Mouse (Mus musculus) hindbrain, embryonic 12.5 days (tissue): Measurements from ENCODE around the gene Elk3. TPM values are rescaled to one million over a fixed set of nuclear protein-coding genes. Genes with fewer than 3 reads are reported as not detected.

Experiments
- ATAC-seq: fragments of 200-750 bp; cut with Nextera tagmentation; 2 replicates; pipeline ENCODE4 v1.8.0; 2017; ENCODE audit warnings: moderate TSS enrichment; ENCODE audit not compliant: low FRiP score
- H3K27ac ChIP-seq: fragments of 300-500 bp; sonication (generic); 2 replicates; pipeline ENCODE4 v1.5.1; 2016; ENCODE audit warnings: mild to moderate bottlenecking
- H3K27me3 ChIP-seq: fragments of 300-500 bp; sonication (generic); 2 replicates; pipeline ENCODE4 v1.6.1; 2016; ENCODE audit warnings: mild to moderate bottlenecking
- H3K36me3 ChIP-seq: fragments of 300-500 bp; sonication (generic); 2 replicates; pipeline ENCODE4 v1.6.1; 2016; ENCODE audit warnings: mild to moderate bottlenecking
- H3K4me1 ChIP-seq: fragments of 300-500 bp; sonication (generic); 2 replicates; pipeline ENCODE4 v1.6.1; 2016
- H3K4me2 ChIP-seq: fragments of 300-500 bp; sonication (generic); replicated peaks from 2 replicates; pipeline ENCODE4 v1.6.1; 2016; ENCODE audit warnings: mild to moderate bottlenecking
- H3K4me3 ChIP-seq: fragments of 300-500 bp; sonication (generic); 2 replicates; pipeline ENCODE4 v1.5.1; 2016; ENCODE audit warnings: mild to moderate bottlenecking
- H3K9ac ChIP-seq: fragments of 300-500 bp; sonication (generic); 2 replicates; pipeline ENCODE4 v1.6.1; 2016; ENCODE audit warnings: mild to moderate bottlenecking, moderate library complexity
- H3K9me3 ChIP-seq: fragments of 300-500 bp; sonication (generic); replicated peaks from 2 replicates; pipeline ENCODE4 v1.6.1; 2016; ENCODE audit warnings: mild to moderate bottlenecking
- WGBS: fragments of 180-500 bp; shearing (Covaris S2); methylation state at CpG from one replicate; pipeline ENCODE4 v1.1.7; 2016; 5-methylcytosine and 5-hydroxymethylcytosine counted together
- polyA plus RNA-seq: library from polyadenylated mRNA; unstranded; fragments of >200 nt; fragmentation: Nextera tagmentation; extraction: Ambion mirVana; gene quantifications from 2 replicates; pipeline ENCODE4 v1.2.1, GENCODE M21; 2016

Elk3 gene
- polyA plus RNA-seq, 1 experiment from 2014 or later: 20.9 TPM

DNA sequence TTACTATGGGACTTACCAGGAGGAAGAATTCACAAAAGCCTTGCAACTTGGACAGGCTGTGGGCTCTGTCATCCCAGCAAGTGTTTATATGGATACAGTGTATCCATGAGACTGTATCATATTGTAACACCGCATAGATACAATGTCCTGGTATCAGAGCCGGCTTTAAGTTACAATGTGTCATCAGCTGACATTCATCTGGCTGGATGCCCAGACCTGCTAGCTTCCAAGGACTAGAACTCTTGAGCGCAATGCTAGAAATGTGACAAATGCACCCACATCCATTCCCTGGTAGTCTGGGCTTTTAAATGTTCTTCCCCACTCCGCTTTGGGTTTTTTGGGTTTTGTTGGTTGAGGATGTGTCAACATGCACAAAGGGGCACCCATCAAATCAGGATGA, 22.6 kb downstream of the Elk3 start:
- Histone ChIP-seq H3K4me3 (no peak overlapping the region), H3K27ac (no peak overlapping the region), H3K36me3 (no peaks in the 10 kb centered on the region), H3K9me3 (no peaks in the 10 kb centered on the region), H3K4me1 (0 out of 2 replicates have a peak, but pooled peaks cover 3% of the 10 kb centered on the region), H3K9ac (no peak overlapping the region), H3K4me2 (no peak overlapping the region), H3K27me3 (no peaks in the 10 kb centered on the region)
- 78% methylated on average over 4 of the region's 4 CpGs for WGBS
- ATAC-seq: no peak

DNA sequence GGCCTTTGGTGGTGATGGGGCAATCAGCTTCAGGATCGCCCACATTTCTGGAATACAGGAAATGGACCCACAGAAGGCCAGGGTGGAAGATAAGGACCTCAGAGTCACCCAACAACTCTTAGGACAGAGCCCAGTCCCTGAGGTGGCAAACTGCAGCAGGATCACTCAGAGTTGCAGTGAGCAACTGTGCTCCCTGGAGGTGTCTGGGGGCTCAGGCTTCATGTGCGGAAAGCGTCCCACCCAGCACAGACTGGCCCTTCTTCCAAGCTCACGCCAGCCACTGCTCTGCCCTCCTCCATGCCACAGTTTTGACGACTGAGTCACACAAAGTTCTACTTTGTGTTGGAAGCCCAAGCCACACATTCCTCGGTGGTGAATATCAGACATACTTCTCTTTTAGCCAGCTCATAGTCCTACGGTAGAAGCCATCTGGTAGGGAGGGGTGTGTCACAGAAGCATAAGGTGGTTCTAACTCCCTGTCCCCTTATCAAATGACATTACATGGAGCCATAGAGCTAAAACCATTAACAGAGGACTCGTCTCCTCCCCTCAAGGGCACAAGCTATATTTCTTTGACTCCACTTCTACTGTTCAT, 23.3 kb downstream of the Elk3 start:
- Histone ChIP-seq H3K9me3 (no peaks in the 10 kb centered on the region), H3K36me3 (no peaks in the 10 kb centered on the region), H3K27me3 (no peaks in the 10 kb centered on the region), H3K27ac (no peak overlapping the region), H3K4me1 (peaks cover 6% of the 10 kb centered on the region; the same call in 1 of the 2 replicates), H3K9ac (no peak overlapping the region), H3K4me2 (no peak overlapping the region), H3K4me3 (no peak overlapping the region)
- no peak for ATAC-seq
- whole genome bisulfite sequencing: 91% methylated on average over 8 of the region's 8 CpGs

- 82% methylated on average over 5 of the region's 5 CpGs for WGBS
- no peak overlapping the region for H3K27ac ChIP-seq
- peaks cover 6% of the 10 kb centered on the region; the same call in 1 of the 2 replicates for H3K4me1 ChIP-seq
- no peak for ATAC-seq
- H3K27me3 ChIP-seq: no peaks in the 10 kb centered on the region
- H3K4me2 ChIP-seq: no peak overlapping the region
- H3K9me3 ChIP-seq: no peaks in the 10 kb centered on the region
- H3K36me3 ChIP-seq: no peaks in the 10 kb centered on the region
- H3K9ac ChIP-seq: no peak overlapping the region
- no peak overlapping the region for H3K4me3 ChIP-seq
Measured at GRCm38 (mm10) chr10:93285489-93285888, 25.4 kb downstream of the Elk3 start.

DNA sequence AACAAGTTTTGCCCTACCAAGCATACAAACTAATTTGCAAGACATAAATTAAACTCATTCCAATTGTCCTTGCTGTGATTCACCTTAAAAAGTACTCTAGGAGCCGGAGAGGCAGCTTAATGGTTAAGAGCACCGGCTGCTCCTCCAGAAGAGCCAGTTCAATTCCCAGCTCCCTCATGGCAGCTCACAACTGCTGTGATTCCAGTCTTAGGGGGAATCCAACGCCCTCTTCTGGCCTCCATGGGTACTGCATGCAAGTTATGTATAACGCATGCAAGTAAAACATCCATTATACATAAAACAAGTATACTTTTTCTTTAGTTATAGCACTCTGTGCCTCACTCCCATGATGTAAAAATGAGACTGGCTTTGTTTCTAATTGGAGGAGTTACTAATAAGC, 27.7 kb downstream of the Elk3 start:
- no peak overlapping the region for H3K4me2 ChIP-seq
- H3K9me3 ChIP-seq: no peaks in the 10 kb centered on the region
- H3K4me1 ChIP-seq: peaks cover 4% of the 10 kb centered on the region; the same call in 1 of the 2 replicates
- 78% methylated on average over 4 of the region's 4 CpGs for WGBS
- ATAC-seq: no peak
- no peak overlapping the region for H3K9ac ChIP-seq
- no peaks in the 10 kb centered on the region for H3K36me3 ChIP-seq
- H3K27me3 ChIP-seq: no peaks in the 10 kb centered on the region
- no peak overlapping the region for H3K27ac ChIP-seq
- H3K4me3 ChIP-seq: no peak overlapping the region

- Histone ChIP-seq H3K9me3 (no peaks in the 10 kb centered on the region), H3K4me3 (no peak overlapping the region), H3K27ac (peak overlapping the region; percentile 18; the same call in 1 of the 2 replicates), H3K9ac (no peak overlapping the region), H3K36me3 (no peaks in the 10 kb centered on the region), H3K27me3 (no peaks in the 10 kb centered on the region), H3K4me2 (no peak overlapping the region), H3K4me1 (peaks cover 3% of the 10 kb centered on the region; the same call in 1 of the 2 replicates)
- peak; percentile 27; the same call in 1 of the 2 replicates for ATAC-seq
- 45% methylated on average over 12 of the region's 12 CpGs for WGBS
Measured at GRCm38 (mm10) chr10:93282526-93282964, 28.4 kb downstream of the Elk3 start.

GRCm38 (mm10) chr10:93281092-93281491, 29.8 kb downstream of the Elk3 start:
- no peak overlapping the region for H3K4me3 ChIP-seq
- no peak overlapping the region for H3K4me2 ChIP-seq
- H3K27me3 ChIP-seq: no peaks in the 10 kb centered on the region
- peaks cover 16% of the 10 kb centered on the region for H3K4me1 ChIP-seq
- H3K36me3 ChIP-seq: no peaks in the 10 kb centered on the region
- H3K27ac ChIP-seq: no peak overlapping the region
- no peak overlapping the region for H3K9ac ChIP-seq
- no peak for ATAC-seq
- WGBS: 79% methylated on average over 7 of the region's 7 CpGs
- H3K9me3 ChIP-seq: no peaks in the 10 kb centered on the region

- Histone ChIP-seq H3K27me3 (no peaks in the 10 kb centered on the region), H3K9me3 (no peaks in the 10 kb centered on the region), H3K4me1 (peaks cover 21% of the 10 kb centered on the region), H3K4me3 (no peak overlapping the region), H3K36me3 (no peaks in the 10 kb centered on the region), H3K27ac (no peak overlapping the region), H3K4me2 (no peak overlapping the region), H3K9ac (no peak overlapping the region)
- 79% methylated on average over 12 of the region's 12 CpGs for WGBS
- no peak for ATAC-seq
Measured at GRCm38 (mm10) chr10:93280586-93280985, 30.3 kb downstream of the Elk3 start.

GRCm38 (mm10) chr10:93279062-93279461, 31.9 kb downstream of the Elk3 start:
- no peak overlapping the region for H3K4me3 ChIP-seq
- H3K9ac ChIP-seq: no peak overlapping the region
- H3K27me3 ChIP-seq: no peaks in the 10 kb centered on the region
- no peak overlapping the region for H3K4me2 ChIP-seq
- H3K9me3 ChIP-seq: no peaks in the 10 kb centered on the region
- ATAC-seq: no peak
- no peaks in the 10 kb centered on the region for H3K36me3 ChIP-seq
- peaks cover 36% of the 10 kb centered on the region for H3K4me1 ChIP-seq
- H3K27ac ChIP-seq: no peak overlapping the region
- WGBS: 94% methylated on average over 9 of the region's 9 CpGs

DNA sequence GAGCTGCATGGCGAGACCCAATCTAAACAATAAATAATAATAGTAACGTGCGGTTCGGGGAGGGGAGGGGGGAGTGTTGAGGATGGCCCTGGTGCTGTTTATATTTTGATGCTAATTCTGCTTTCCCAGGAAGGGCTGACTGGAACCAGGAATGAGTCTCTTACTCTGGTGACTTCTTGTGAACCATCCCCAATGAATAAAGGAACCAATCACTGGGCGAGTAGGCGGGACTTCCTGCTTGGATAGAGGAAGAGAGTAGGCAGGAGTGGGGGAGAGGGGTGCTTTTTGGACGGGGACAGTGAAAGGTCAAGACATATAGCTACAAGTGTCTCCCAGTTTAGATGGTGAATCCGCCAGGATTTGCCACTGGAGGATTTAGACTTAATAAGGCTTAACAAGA, 32.6 kb downstream of the Elk3 start:
- Histone ChIP-seq H3K36me3 (no peaks in the 10 kb centered on the region), H3K4me3 (no peak overlapping the region), H3K9ac (no peak overlapping the region), H3K4me2 (no peak overlapping the region), H3K4me1 (peaks cover 39% of the 10 kb centered on the region), H3K27me3 (no peaks in the 10 kb centered on the region), H3K27ac (no peak overlapping the region), H3K9me3 (no peaks in the 10 kb centered on the region)
- ATAC-seq: no peak
- WGBS: 83% methylated on average over 8 of the region's 8 CpGs

GRCm38 (mm10) chr10:93276857-93277256, 34.1 kb downstream of the Elk3 start:
- ATAC-seq: no peak
- Histone ChIP-seq H3K4me1 (peaks cover 40% of the 10 kb centered on the region), H3K4me2 (peak overlapping the region; percentile 55), H3K9me3 (no peaks in the 10 kb centered on the region), H3K27ac (peak overlapping the region; percentile 55), H3K4me3 (peak overlapping the region; percentile 30), H3K9ac (peak overlapping the region; percentile 27; the same call in 1 of the 2 replicates), H3K27me3 (no peaks in the 10 kb centered on the region), H3K36me3 (no peaks in the 10 kb centered on the region)
- WGBS: 58% methylated on average over 9 of the region's 9 CpGs

- peak overlapping the region; percentile 55 for H3K4me2 ChIP-seq
- no peaks in the 10 kb centered on the region for H3K9me3 ChIP-seq
- H3K27ac ChIP-seq: peak overlapping the region; percentile 46
- whole genome bisulfite sequencing: 6% methylated on average over 16 of the region's 16 CpGs
- peak overlapping the region; percentile 48; the same call in 1 of the 2 replicates for H3K9ac ChIP-seq
- peak; percentile 49 for ATAC-seq
- H3K36me3 ChIP-seq: no peaks in the 10 kb centered on the region
- peaks cover 40% of the 10 kb centered on the region for H3K4me1 ChIP-seq
- peak overlapping the region; percentile 30 for H3K4me3 ChIP-seq
- H3K27me3 ChIP-seq: no peaks in the 10 kb centered on the region
Measured at GRCm38 (mm10) chr10:93276349-93276763, 34.6 kb downstream of the Elk3 start.

DNA sequence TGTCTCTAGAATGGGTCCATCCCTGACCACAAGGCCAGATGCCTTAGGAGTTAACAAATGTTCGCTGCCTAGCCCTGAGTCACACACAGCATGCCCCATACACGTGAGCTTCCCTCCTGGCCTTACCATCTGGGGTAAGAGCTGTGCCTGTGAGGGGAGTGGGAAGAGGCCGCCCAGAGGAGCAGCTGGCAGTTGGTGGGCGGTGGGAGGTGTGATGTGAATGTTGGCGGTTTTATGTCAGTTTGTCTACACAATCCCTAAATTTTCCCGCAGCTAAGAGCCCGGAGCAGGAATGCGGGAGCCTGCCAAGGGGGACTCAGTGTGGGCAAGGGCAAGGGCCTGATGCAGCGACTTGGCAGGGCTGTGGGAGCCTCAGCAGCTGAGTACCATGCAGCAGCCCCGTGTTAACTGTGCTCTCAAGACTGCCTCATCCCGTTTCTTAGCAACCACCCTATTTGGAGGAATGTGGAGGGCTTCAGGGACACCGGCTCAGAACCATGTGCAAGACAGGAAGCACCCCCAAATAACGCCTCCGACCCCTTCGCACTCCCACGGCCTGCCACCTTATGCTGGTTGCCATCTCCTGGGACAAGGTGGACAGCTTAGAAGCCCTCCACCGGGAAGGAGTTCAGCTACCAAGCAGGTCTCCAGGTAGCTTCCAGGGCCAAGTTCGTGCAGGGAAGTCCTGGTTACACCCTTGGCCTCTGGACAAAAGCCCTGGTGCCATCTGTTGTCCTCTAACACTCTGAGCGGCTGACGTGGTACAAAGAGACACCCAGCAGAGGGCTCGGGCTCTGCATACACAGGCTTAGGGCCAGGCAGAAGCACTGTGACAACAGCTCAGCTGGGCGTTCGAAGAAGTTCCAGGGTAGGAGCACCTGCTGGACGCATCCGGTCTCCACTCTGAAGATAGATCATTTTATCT, 35.5 kb downstream of the Elk3 start:
- 32% methylated on average over 25 of the region's 25 CpGs for WGBS
- 0 out of 2 replicates have a peak overlapping the region, but pooled peaks have one; percentile 5 for H3K9ac ChIP-seq
- H3K4me2 ChIP-seq: peak overlapping the region; percentile 55
- H3K27ac ChIP-seq: peak overlapping the region; percentile 60
- H3K4me3 ChIP-seq: no peak overlapping the region; the same call in 1 of the 2 replicates
- peaks cover 40% of the 10 kb centered on the region for H3K4me1 ChIP-seq
- H3K9me3 ChIP-seq: no peaks in the 10 kb centered on the region
- H3K36me3 ChIP-seq: no peaks in the 10 kb centered on the region
- peak; percentile 88 for ATAC-seq
- no peaks in the 10 kb centered on the region for H3K27me3 ChIP-seq
